In genomic region chr4:150461427-150462189, GRCm38 (mm10) we compare ENCODE assay signal across 8 mouse cellular contexts.
DNase-seq lines count a peak whose midpoint lies in the region; ATAC-seq and TF ChIP-seq lines count a peak whose summit lies in the region.

No protein-coding gene starts in this region.

- no peak for DNase-seq in gastrocnemius, adult 2 months
- DNase-seq in gastrocnemius, postnatal 4 days (ENCODE audit: low spot score in 2 of 2), result no peak
- peak; percentile 92 for DNase-seq in 416B (ENCODE audit: low read depth)
- DNase-seq in embryo, embryonic 11 days, result peak; percentile 58
- DNase-seq in urinary bladder, postnatal 36 days (ENCODE audit: low spot score in 2 of 2), result no peak
- DNase-seq in frontal cortex, postnatal 10 days (ENCODE audit: low spot score in 2 of 2), result no peak
- no peak for DNase-seq in left cerebral cortex, adult 8-10 months (ENCODE audit: low spot score in 2 of 2)

- peak; percentile 82 for ATAC-seq in liver, embryonic 16.5 days (ENCODE audit: low read depth)

- peaks cover 51% of the 10 kb centered on the region for H3K4me1 ChIP-seq in liver, embryonic 16.5 days (ENCODE audit: control insufficient read depth, low read depth, low read length)

- no peaks in the 10 kb centered on the region for H3K36me3 ChIP-seq in liver, embryonic 16.5 days (ENCODE audit: control insufficient read depth, insufficient read depth)

- H3K4me3 ChIP-seq in gastrocnemius, adult 2 months, result no peak overlapping the region
- H3K4me3 ChIP-seq in liver, embryonic 16.5 days (ENCODE audit: low read depth, low read length), result no peak overlapping the region

- no peaks in the 10 kb centered on the region for H3K9me3 ChIP-seq in liver, embryonic 16.5 days (replicated peaks; ENCODE audit: control insufficient read depth, low read length)

- peak overlapping the region; percentile 36 for H3K4me2 ChIP-seq in liver, embryonic 16.5 days (ENCODE audit: low read depth, low read length)

- TF ChIP-seq CTCF in gastrocnemius, adult 2 months (IDR thresholded peaks at IDR 0.05), result no peak

- intact Hi-C loops in gastrocnemius, adult 2 months (cut with DNase I), result no loop called here

- 11% methylated on average over 6 of the region's 6 CpGs for WGBS in liver, embryonic 16.5 days (ENCODE audit: insufficient replicate concordance)

- peak overlapping the region; percentile 50; the same call in 1 of the 2 replicates for H3K27ac ChIP-seq in gastrocnemius, adult 2 months
- H3K27ac ChIP-seq in liver, embryonic 16.5 days (ENCODE audit: low read length), result peak overlapping the region; percentile 72

- peak overlapping the region; percentile 11; the same call in 1 of the 2 replicates for H3K9ac ChIP-seq in liver, embryonic 16.5 days (ENCODE audit: low read depth, low read length)

- no peaks in the 10 kb centered on the region for H3K27me3 ChIP-seq in liver, embryonic 16.5 days (ENCODE audit: control insufficient read depth, insufficient read depth, low read depth, low read length)

Comparison
In these comparisons a context has a peak if more than half of its experiments do, and no peak if none do; other contexts are left out.
1. DNase-seq: peak in 416B (single experiment) and embryo, embryonic 11 days (single experiment); none in gastrocnemius, adult 2 months (single experiment), gastrocnemius, postnatal 4 days (0 of 2), urinary bladder, postnatal 36 days (0 of 2), frontal cortex, postnatal 10 days (0 of 2) and left cerebral cortex, adult 8-10 months (0 of 2).